Comparison of ENCODE assay signal across 7 mouse cellular contexts in the genomic region with DNA sequence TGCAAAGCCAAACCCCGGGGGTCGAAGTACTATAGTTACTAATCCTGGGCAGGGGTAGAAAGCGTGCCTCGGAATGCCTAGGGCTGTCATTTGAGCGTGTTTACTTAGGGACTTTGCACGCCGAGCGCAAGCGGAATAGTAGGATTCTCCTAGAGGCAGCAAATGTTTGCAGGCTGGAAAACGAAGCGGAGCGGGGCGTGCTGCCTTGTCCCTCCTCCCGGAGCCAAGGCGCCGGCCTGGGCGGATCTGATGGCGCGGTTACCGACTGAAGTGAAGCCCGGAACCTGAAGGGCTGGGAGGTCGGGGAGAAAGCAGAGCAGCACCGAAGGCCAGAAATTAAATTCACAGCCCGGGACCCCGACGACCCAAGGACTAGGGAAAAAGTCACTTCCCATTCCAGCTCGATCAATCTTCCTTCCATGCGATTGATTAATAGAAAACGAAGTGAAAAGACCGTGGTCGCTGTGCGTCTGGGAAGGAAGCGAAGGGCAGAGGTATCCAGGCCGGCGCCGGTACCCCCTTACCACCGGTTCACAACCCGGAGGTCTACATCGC. TPM values are rescaled to one million over a fixed set of nuclear protein-coding genes. Genes with fewer than 3 reads are reported as not detected.
DNase-seq lines count a peak whose midpoint lies in the region; ATAC-seq and TF ChIP-seq lines count a peak whose summit lies in the region.

No protein-coding gene starts in this region.

- 2% methylated on average over 39 of the region's 39 CpGs for WGBS in thymus, adult 2 months
- WGBS in embryonic facial prominence, embryonic 14.5 days: under 1% methylated on average over 39 of the region's 39 CpGs
- WGBS in hindbrain, embryonic 14.5 days: under 1% methylated on average over 39 of the region's 39 CpGs

- no peaks in the 10 kb centered on the region for H3K36me3 ChIP-seq in thymus, adult 2 months (ENCODE audit: control insufficient read depth, insufficient read depth, low read length)
- H3K36me3 ChIP-seq in embryonic facial prominence, embryonic 14.5 days (ENCODE audit: control insufficient read depth, insufficient read depth, low read length): no peaks in the 10 kb centered on the region
- H3K36me3 ChIP-seq in hindbrain, embryonic 14.5 days (replicated peaks; ENCODE audit: control insufficient read depth, insufficient read depth): no peaks in the 10 kb centered on the region

- H3K9me3 ChIP-seq in embryonic facial prominence, embryonic 14.5 days (ENCODE audit: control insufficient read depth, low read length): no peaks in the 10 kb centered on the region
- no peaks in the 10 kb centered on the region for H3K9me3 ChIP-seq in hindbrain, embryonic 14.5 days (ENCODE audit: control insufficient read depth, low read length)

- H3K4me1 ChIP-seq in thymus, adult 2 months (replicated peaks; ENCODE audit: control insufficient read depth, insufficient read depth, low read length): peaks cover 34% of the 10 kb centered on the region
- H3K4me1 ChIP-seq in embryonic facial prominence, embryonic 14.5 days (ENCODE audit: control insufficient read depth, insufficient read depth, low read length): peaks cover 20% of the 10 kb centered on the region; the same call in 1 of the 2 replicates
- peaks cover 9% of the 10 kb centered on the region for H3K4me1 ChIP-seq in hindbrain, embryonic 14.5 days (replicated peaks; ENCODE audit: control insufficient read depth, insufficient read depth, low read length)

- DNase-seq in thymus, adult 2 months: peak; percentile 33
- no peak for DNase-seq in thymus, adult 18-20 months
- peak; percentile 79 for DNase-seq in embryonic facial prominence, embryonic 14.5 days (ENCODE audit: low spot score)
- DNase-seq in hindbrain, embryonic 14.5 days (ENCODE audit: low spot score): no peak
- DNase-seq in lung, postnatal 14 days: peak; percentile 53
- no peak for DNase-seq in urinary bladder, adult 2 months (ENCODE audit: low spot score)
- DNase-seq in Muller cell, postnatal 12 days (ENCODE audit: inconsistent ontology term): no peak

- peak overlapping the region; percentile 77 for H3K4me2 ChIP-seq in embryonic facial prominence, embryonic 14.5 days (ENCODE audit: low read depth, low read length)
- H3K4me2 ChIP-seq in hindbrain, embryonic 14.5 days (replicated peaks): peak overlapping the region; percentile 53

- H3K27ac ChIP-seq in thymus, adult 2 months (ENCODE audit: control insufficient read depth, insufficient read depth, low read length): no peak overlapping the region
- H3K27ac ChIP-seq in embryonic facial prominence, embryonic 14.5 days (replicated peaks; ENCODE audit: low read depth, low read length): no peak overlapping the region; the same call in 1 of the 2 replicates
- peak overlapping the region; percentile 78 for H3K27ac ChIP-seq in hindbrain, embryonic 14.5 days

- H3K4me3 ChIP-seq in thymus, adult 2 months (ENCODE audit: control insufficient read depth, insufficient read depth, low read length): peak overlapping the region; percentile 31
- H3K4me3 ChIP-seq in embryonic facial prominence, embryonic 14.5 days (ENCODE audit: low read depth, low read length): peak overlapping the region; percentile 39
- H3K4me3 ChIP-seq in hindbrain, embryonic 14.5 days (replicated peaks; ENCODE audit: low read length): peak overlapping the region; percentile 29

- no peak for TF ChIP-seq POLR2A in thymus, adult 2 months (IDR thresholded peaks at IDR 0.05; ENCODE audit: control insufficient read depth, extremely low read depth, insufficient read depth, low read length, poor library complexity)

- peaks cover 48% of the 10 kb centered on the region for H3K27me3 ChIP-seq in thymus, adult 2 months (ENCODE audit: control insufficient read depth, insufficient read depth, low read length)
- peaks cover 88% of the 10 kb centered on the region for H3K27me3 ChIP-seq in embryonic facial prominence, embryonic 14.5 days (replicated peaks; ENCODE audit: control insufficient read depth, insufficient read depth, low read length)
- peaks cover 90% of the 10 kb centered on the region for H3K27me3 ChIP-seq in hindbrain, embryonic 14.5 days (ENCODE audit: control insufficient read depth, insufficient read depth, low read length)

- peak overlapping the region; percentile 55 for H3K9ac ChIP-seq in embryonic facial prominence, embryonic 14.5 days (ENCODE audit: low read depth, low read length)
- peak overlapping the region; percentile 51 for H3K9ac ChIP-seq in hindbrain, embryonic 14.5 days

- TF ChIP-seq CTCF in thymus, adult 2 months (IDR thresholded peaks at IDR 0.05; ENCODE audit: borderline replicate concordance, control insufficient read depth, extremely low read depth, insufficient read depth, low read length, poor library complexity): no peak

- ATAC-seq in embryonic facial prominence, embryonic 14.5 days (ENCODE audit: low read depth): no peak
- ATAC-seq in hindbrain, embryonic 14.5 days (ENCODE audit: low FRiP score): no peak

RNA-seq across cellular contexts. Expression of gene 4930412O13Rik, which starts 1.4 kb away (rescaled TPM):
- polyA plus RNA-seq in thymus, adult 2 months (2012; rRNA removed): not detected in 2 replicates
- polyA plus RNA-seq in embryonic facial prominence, embryonic 14.5 days (2014; fragmentation: Nextera tagmentation; extraction: Ambion mirVana): 0.29 and 0.34 TPM in 2 replicates
- polyA plus RNA-seq in hindbrain, embryonic 14.5 days (2014; fragmentation: Nextera tagmentation; extraction: Ambion mirVana): 0.36 and 0.52 TPM in 2 replicates
- 12.3 and 23.2 TPM in 2 replicates for polyA plus RNA-seq in urinary bladder, adult 2 months (2012; rRNA removed)

RNA-seq across cellular contexts. Expression of gene 9230102O04Rik, which starts 6.9 kb away (rescaled TPM):
- not detected in 2 replicates for polyA plus RNA-seq in thymus, adult 2 months (2012; rRNA removed)
- polyA plus RNA-seq in embryonic facial prominence, embryonic 14.5 days (2014; fragmentation: Nextera tagmentation; extraction: Ambion mirVana): 0.97 TPM in 1 of 2 replicates, not detected in the other
- 1.1 and 1.2 TPM in 2 replicates for polyA plus RNA-seq in hindbrain, embryonic 14.5 days (2014; fragmentation: Nextera tagmentation; extraction: Ambion mirVana)
- 15.6 and 15.8 TPM in 2 replicates for polyA plus RNA-seq in urinary bladder, adult 2 months (2012; rRNA removed)

RNA-seq across cellular contexts. Expression of gene Gata3, which starts 7.4 kb away (rescaled TPM):
- polyA plus RNA-seq in thymus, adult 2 months (2012; rRNA removed): 87.2 and 126 TPM in 2 replicates
- polyA plus RNA-seq in embryonic facial prominence, embryonic 14.5 days (2014; fragmentation: Nextera tagmentation; extraction: Ambion mirVana): 15.7 and 23.1 TPM in 2 replicates
- 28.2 and 29.0 TPM in 2 replicates for polyA plus RNA-seq in hindbrain, embryonic 14.5 days (2014; fragmentation: Nextera tagmentation; extraction: Ambion mirVana)
- 60.3 and 78.8 TPM in 2 replicates for polyA plus RNA-seq in urinary bladder, adult 2 months (2012; rRNA removed)

Comparison
In these comparisons a context has a peak if more than half of its experiments do, and no peak if none do; other contexts are left out.
1. DNase-seq: peak in thymus, adult 2 months (single experiment), embryonic facial prominence, embryonic 14.5 days (single experiment) and lung, postnatal 14 days (single experiment); none in thymus, adult 18-20 months (0 of 2), hindbrain, embryonic 14.5 days (single experiment), urinary bladder, adult 2 months (single experiment) and Muller cell, postnatal 12 days (single experiment).
2. Peak in every context shown above with its lines, with median percentiles within 50 percentile points of each other: H3K4me3 ChIP-seq.